Mouse (Mus musculus) bone marrow macrophage, adult 2 months (primary cell): ENCODE measurements around the gene Zfand2b. TPM values are rescaled to one million over a fixed set of nuclear protein-coding genes. Genes with fewer than 3 reads are reported as not detected.
A peak's percentile ranks its signal among the peaks of the same experiment; 100 is the strongest.

Experiments
- H3K27ac ChIP-seq: 2 replicates; pipeline ENCODE4 v1.5.1; 2012; ENCODE audit warnings: low read depth, low read length; ENCODE audit not compliant: insufficient read depth
- H3K4me1 ChIP-seq: 2 replicates; pipeline ENCODE4 v1.6.1; 2012; ENCODE audit warnings: low read length; ENCODE audit not compliant: control insufficient read depth, insufficient read depth
- H3K4me3 ChIP-seq: 2 replicates; pipeline ENCODE4 v1.5.1; 2012; ENCODE audit warnings: mild to moderate bottlenecking, low read length, moderate library complexity; ENCODE audit not compliant: insufficient read depth
- CTCF ChIP-seq: IDR thresholded peaks from 2 replicates; pipeline ENCODE4 v1.5.1; 2012; ENCODE audit warnings: low read depth, mild to moderate bottlenecking, low read length, moderate library complexity
- POLR2A ChIP-seq: IDR thresholded peaks from 2 replicates; pipeline ENCODE4 v1.6.1; 2012; ENCODE audit warnings: mild to moderate bottlenecking, low read depth, low read length, borderline replicate concordance
- polyA plus RNA-seq: library from polyadenylated mRNA; stranded (reverse); fragments of >200 nt; gene quantifications from 2 replicates; pipeline ENCODE4 v1.2.4, GENCODE M21; 2012; ENCODE audit not compliant: missing spikeins, insufficient read depth, insufficient read length

Gene Zfand2b
- polyA plus RNA-seq, 1 experiment, result 34.6 TPM

- H3K4me3 ChIP-seq, result peak overlapping the region; percentile 96
- H3K4me1 ChIP-seq, result peaks cover 43% of the 10 kb centered on the region
- TF ChIP-seq CTCF (no peak), POLR2A (no peak)
- no peak overlapping the region for H3K27ac ChIP-seq
These were observed 42.8 kb downstream of the Zfand2b start for GRCm38 (mm10) chr1:75211141-75211708.

- Histone ChIP-seq H3K27ac (no peak overlapping the region), H3K4me1 (peaks cover 43% of the 10 kb centered on the region), H3K4me3 (no peak overlapping the region)
- no peak for TF ChIP-seq CTCF
- no peak for TF ChIP-seq POLR2A
These were observed 44.1 kb downstream of the Zfand2b start for GRCm38 (mm10) chr1:75212542-75212941.

GRCm38 (mm10) chr1:75213096-75213495, 44.6 kb downstream of the Zfand2b start:
- TF ChIP-seq POLR2A, result no peak
- no peak for TF ChIP-seq CTCF
- H3K27ac ChIP-seq, result no peak overlapping the region

GRCm38 (mm10) chr1:75214442-75214841, 46.0 kb downstream of the Zfand2b start:
- Histone ChIP-seq H3K27ac (no peak overlapping the region), H3K4me1 (peaks cover 48% of the 10 kb centered on the region), H3K4me3 (no peak overlapping the region)
- TF ChIP-seq CTCF, result no peak
- TF ChIP-seq POLR2A, result no peak

More at GRCm38 (mm10) chr1:75213096-75213495, 44.6 kb downstream of the Zfand2b start:
- H3K4me3 ChIP-seq, result no peak overlapping the region
- peaks cover 46% of the 10 kb centered on the region for H3K4me1 ChIP-seq

GRCm38 (mm10) chr1:75214886-75215285, 46.4 kb downstream of the Zfand2b start:
- no peak for TF ChIP-seq POLR2A
- TF ChIP-seq CTCF, result no peak
- Histone ChIP-seq H3K27ac (0 out of 2 replicates have a peak overlapping the region, but pooled peaks have one; percentile 3), H3K4me1 (peaks cover 46% of the 10 kb centered on the region), H3K4me3 (no peak overlapping the region)

- H3K4me1 ChIP-seq, result peaks cover 43% of the 10 kb centered on the region
- no peak overlapping the region for H3K4me3 ChIP-seq
- TF ChIP-seq POLR2A (no peak), CTCF (no peak)
- H3K27ac ChIP-seq, result no peak overlapping the region
These were observed 47.3 kb downstream of the Zfand2b start for GRCm38 (mm10) chr1:75215785-75216184.

GRCm38 (mm10) chr1:75216797-75217585, 48.5 kb downstream of the Zfand2b start:
- TF ChIP-seq CTCF, result no peak
- no peak for TF ChIP-seq POLR2A
- Histone ChIP-seq H3K4me1 (peaks cover 43% of the 10 kb centered on the region), H3K27ac (no peak overlapping the region), H3K4me3 (no peak overlapping the region)

- TF ChIP-seq POLR2A (no peak), CTCF (no peak)
- peaks cover 38% of the 10 kb centered on the region for H3K4me1 ChIP-seq
- H3K4me3 ChIP-seq, result peak overlapping the region; percentile 95
- no peak overlapping the region for H3K27ac ChIP-seq
These were observed 49.4 kb downstream of the Zfand2b start for GRCm38 (mm10) chr1:75217893-75218226.

- Histone ChIP-seq H3K4me3 (peak overlapping the region; percentile 95), H3K27ac (peak overlapping the region; percentile 10), H3K4me1 (peaks cover 33% of the 10 kb centered on the region)
- no peak for TF ChIP-seq POLR2A
- TF ChIP-seq CTCF, result no peak
These were observed 50.0 kb downstream of the Zfand2b start for GRCm38 (mm10) chr1:75218227-75219001.

GRCm38 (mm10) chr1:75219078-75219477, 50.6 kb downstream of the Zfand2b start:
- H3K4me1 ChIP-seq, result peaks cover 27% of the 10 kb centered on the region
- peak overlapping the region; percentile 95 for H3K4me3 ChIP-seq
- H3K27ac ChIP-seq, result peak overlapping the region; percentile 10
- TF ChIP-seq POLR2A, result peak; percentile 87; the same call in 1 of the 2 replicates
- no peak for TF ChIP-seq CTCF

GRCm38 (mm10) chr1:75219531-75219930, 51.1 kb downstream of the Zfand2b start, which contains the start of gene Tuba4a:
TSS of gene Tuba4a (minus strand) at chr1:75219865.
- Histone ChIP-seq H3K4me1 (peaks cover 23% of the 10 kb centered on the region), H3K4me3 (peak within 1 kb of the TSS; percentile 95), H3K27ac (peak within 1 kb of the TSS; percentile 10)
- no peak for TF ChIP-seq POLR2A
- TF ChIP-seq CTCF, result no peak

Other genes with a start within 250 kb of the Zfand2b start
- not detected in 2 replicates for gene Cfap65, start 233.0 kb upstream of the Zfand2b start, polyA plus RNA-seq
- 0.32 and 0.38 TPM in 2 replicates for gene Ihh, start 217.0 kb upstream of the Zfand2b start, polyA plus RNA-seq
- 5.1 and 6.3 TPM in 2 replicates for gene Nhej1, start 43.4 kb upstream of the Zfand2b start, polyA plus RNA-seq
- not detected in 2 replicates for gene Slc23a3, start 34.8 kb upstream of the Zfand2b start, polyA plus RNA-seq
- 92.2 and 101 TPM in 2 replicates for gene Cnppd1, start 25.9 kb upstream of the Zfand2b start, polyA plus RNA-seq
- gene Retreg2, start 25.9 kb upstream of the Zfand2b start, polyA plus RNA-seq, result 107 and 113 TPM in 2 replicates
- gene Abcb6, start 11.7 kb downstream of the Zfand2b start, polyA plus RNA-seq, result 16.6 and 18.6 TPM in 2 replicates
- 19.6 and 29.7 TPM in 2 replicates for gene Ankzf1, start 23.5 kb downstream of the Zfand2b start, polyA plus RNA-seq
- gene Atg9a, start 23.6 kb downstream of the Zfand2b start, polyA plus RNA-seq, result 30.2 and 33.5 TPM in 2 replicates
- 27.1 and 28.0 TPM in 2 replicates for gene Glb1l, start 42.2 kb downstream of the Zfand2b start, polyA plus RNA-seq
- gene Stk16, start 42.2 kb downstream of the Zfand2b start, polyA plus RNA-seq, result 41.9 and 46.0 TPM in 2 replicates
- gene Tuba4a, start 51.2 kb downstream of the Zfand2b start, polyA plus RNA-seq, result 38.7 and 47.0 TPM in 2 replicates
- not detected in 2 replicates for gene A630095N17Rik, start 63.5 kb downstream of the Zfand2b start, polyA plus RNA-seq
- 6.7 and 10.7 TPM in 2 replicates for gene Dnajb2, start 67.8 kb downstream of the Zfand2b start, polyA plus RNA-seq
- 0.60 and 0.94 TPM in 2 replicates for gene Ptprn, start 95.9 kb downstream of the Zfand2b start, polyA plus RNA-seq
- gene Resp18, start 109.8 kb downstream of the Zfand2b start, polyA plus RNA-seq, result not detected in 2 replicates
- gene Dnpep, start 149.3 kb downstream of the Zfand2b start, polyA plus RNA-seq, result 39.3 and 43.3 TPM in 2 replicates
- 0.70 TPM in 1 of 2 replicates, not detected in the other for gene Des, start 191.7 kb downstream of the Zfand2b start, polyA plus RNA-seq
- gene Speg, start 206.7 kb downstream of the Zfand2b start, polyA plus RNA-seq, result 32.4 and 36.2 TPM in 2 replicates